ENCODE assay signal across 25 mouse cellular contexts in the genomic region with DNA sequence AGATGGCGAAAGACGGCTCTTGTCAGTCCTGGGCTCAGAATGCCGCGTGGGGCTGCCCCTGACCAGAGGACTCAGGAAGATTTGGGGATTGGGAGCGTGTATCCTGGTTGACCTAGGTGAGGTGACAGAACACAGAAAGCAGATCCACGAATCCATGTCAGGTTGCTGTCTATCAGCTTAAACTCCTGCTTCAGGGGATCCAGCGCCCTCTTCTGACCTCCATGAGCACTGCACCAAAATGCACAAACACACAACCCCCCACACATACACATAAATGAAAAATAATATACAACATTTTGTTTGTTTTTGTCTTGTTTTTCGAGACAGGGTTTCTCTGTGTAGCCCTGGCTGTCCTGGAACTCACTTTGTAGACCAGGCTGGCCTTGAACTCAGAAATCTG. TPM values are rescaled to one million over a fixed set of nuclear protein-coding genes. Genes with fewer than 3 reads are reported as not detected.
DNase-seq lines count a peak whose midpoint lies in the region; ATAC-seq and TF ChIP-seq lines count a peak whose summit lies in the region.
"Had no signal": no experiment of that assay in that cellular context is flagged by ENCODE, and none has a peak within 500 bp of the region (broad histone marks: within the 10 kb centered on the region; RNA-seq: fewer than 3 reads in every experiment).

No protein-coding gene starts in this region.

- 81% methylated on average over 8 of the region's 8 CpGs for WGBS in hindbrain, postnatal 0 days
- WGBS in hindbrain, embryonic 10.5 days: 79% methylated on average over 8 of the region's 8 CpGs
- 76% methylated on average over 8 of the region's 8 CpGs for WGBS in midbrain, postnatal 0 days
- WGBS in midbrain, embryonic 16.5 days: 82% methylated on average over 8 of the region's 8 CpGs

- DNase-seq in hindbrain, postnatal 0 days (ENCODE audit: low spot score): no peak
- DNase-seq in hindbrain, embryonic 10.5 days (ENCODE audit: low spot score): no peak
- no peak for DNase-seq in midbrain, postnatal 0 days (ENCODE audit: low spot score)
- peak; percentile 76 for DNase-seq in R1 (ENCODE audit: low read depth, low spot score)
- no peak for DNase-seq in cerebellum, postnatal 10 days
- DNase-seq: B cell, adult 2 months; cerebellum, adult 18-20 months; heart, adult 11 months; kidney, adult 11 months; kidney, postnatal 36 days; liver had no signal

- H3K4me2 ChIP-seq in hindbrain, postnatal 0 days (ENCODE audit: low read depth, low read length): no peak overlapping the region
- H3K4me2 ChIP-seq in midbrain, postnatal 0 days (ENCODE audit: low read depth, low read length, poor library complexity, severe bottlenecking): no peak overlapping the region
- H3K4me2 ChIP-seq in midbrain, embryonic 16.5 days (ENCODE audit: low read length): no peak overlapping the region
- H3K4me2 ChIP-seq: embryonic facial prominence, embryonic 12.5 days; heart, embryonic 15.5 days; lung, embryonic 15.5 days had no signal

- H3K9ac ChIP-seq in hindbrain, postnatal 0 days (replicated peaks; ENCODE audit: low read length): no peak overlapping the region
- H3K9ac ChIP-seq in midbrain, postnatal 0 days (replicated peaks; ENCODE audit: low read length, poor library complexity, severe bottlenecking): no peak overlapping the region
- H3K9ac ChIP-seq in midbrain, embryonic 16.5 days (ENCODE audit: low read depth, low read length): no peak overlapping the region
- H3K9ac ChIP-seq: embryonic facial prominence, embryonic 12.5 days; heart, embryonic 15.5 days; lung, embryonic 15.5 days had no signal

- no peak for ATAC-seq in hindbrain, postnatal 0 days
- ATAC-seq in midbrain, postnatal 0 days (ENCODE audit: low FRiP score): no peak
- ATAC-seq in midbrain, embryonic 16.5 days: no peak
- no peak for ATAC-seq in frontal cortex, adult (ENCODE audit: low TSS enrichment)

- H3K27me3 ChIP-seq in hindbrain, postnatal 0 days (ENCODE audit: insufficient read depth, low read length): no peaks in the 10 kb centered on the region
- H3K27me3 ChIP-seq in hindbrain, embryonic 10.5 days (ENCODE audit: insufficient read depth, poor library complexity, severe bottlenecking): 0 out of 2 replicates have a peak, but pooled peaks cover 5% of the 10 kb centered on the region
- no peaks in the 10 kb centered on the region; the same call in 1 of the 2 replicates for H3K27me3 ChIP-seq in midbrain, postnatal 0 days (ENCODE audit: insufficient read depth, low read length)
- no peaks in the 10 kb centered on the region for H3K27me3 ChIP-seq in midbrain, embryonic 16.5 days (ENCODE audit: control insufficient read depth, insufficient read depth, low read depth, low read length)
- H3K27me3 ChIP-seq: embryonic facial prominence, embryonic 12.5 days; lung, embryonic 15.5 days had no signal

- no peaks in the 10 kb centered on the region for H3K9me3 ChIP-seq in hindbrain, postnatal 0 days (ENCODE audit: low read length)
- H3K9me3 ChIP-seq in hindbrain, embryonic 10.5 days: no peaks in the 10 kb centered on the region
- H3K9me3 ChIP-seq in midbrain, postnatal 0 days (ENCODE audit: low read length): no peaks in the 10 kb centered on the region
- H3K9me3 ChIP-seq in midbrain, embryonic 16.5 days (replicated peaks; ENCODE audit: control insufficient read depth, low read length, poor library complexity, severe bottlenecking): no peaks in the 10 kb centered on the region
- H3K9me3 ChIP-seq: embryonic facial prominence, embryonic 12.5 days; G1E; heart, embryonic 15.5 days; lung, embryonic 15.5 days had no signal

- no peak overlapping the region for H3K4me3 ChIP-seq in hindbrain, postnatal 0 days (ENCODE audit: low read length)
- no peak overlapping the region for H3K4me3 ChIP-seq in hindbrain, embryonic 10.5 days
- H3K4me3 ChIP-seq in midbrain, postnatal 0 days (ENCODE audit: low read depth, low read length): no peak overlapping the region
- H3K4me3 ChIP-seq in midbrain, embryonic 16.5 days (ENCODE audit: low read depth, low read length): no peak overlapping the region
- H3K4me3 ChIP-seq: embryonic facial prominence, embryonic 12.5 days; heart, embryonic 15.5 days; lung, embryonic 15.5 days had no signal

- TF ChIP-seq CTCF in hindbrain, postnatal 0 days (IDR thresholded peaks at IDR 0.05; ENCODE audit: low read depth): peak; percentile 23; the same call in 1 of the 2 replicates
- TF ChIP-seq CTCF in midbrain, postnatal 0 days (IDR thresholded peaks at IDR 0.05): peak; percentile 33

- no peak overlapping the region for H3K27ac ChIP-seq in hindbrain, postnatal 0 days
- H3K27ac ChIP-seq in hindbrain, embryonic 10.5 days: no peak overlapping the region
- H3K27ac ChIP-seq in midbrain, postnatal 0 days (ENCODE audit: low read depth, low read length): no peak overlapping the region
- no peak overlapping the region for H3K27ac ChIP-seq in midbrain, embryonic 16.5 days (ENCODE audit: low read length)
- H3K27ac ChIP-seq: embryonic facial prominence, embryonic 12.5 days; heart, embryonic 15.5 days; lung, embryonic 15.5 days had no signal

- no peaks in the 10 kb centered on the region for H3K4me1 ChIP-seq in hindbrain, postnatal 0 days (ENCODE audit: insufficient read depth, low read length)
- H3K4me1 ChIP-seq in hindbrain, embryonic 10.5 days (replicated peaks): peaks cover 25% of the 10 kb centered on the region
- no peaks in the 10 kb centered on the region for H3K4me1 ChIP-seq in midbrain, postnatal 0 days (ENCODE audit: insufficient read depth, low read length)
- H3K4me1 ChIP-seq in midbrain, embryonic 16.5 days (ENCODE audit: control insufficient read depth, insufficient read depth, low read length): no peaks in the 10 kb centered on the region

- no peaks in the 10 kb centered on the region for H3K36me3 ChIP-seq in hindbrain, postnatal 0 days (ENCODE audit: insufficient read depth, low read length)
- H3K36me3 ChIP-seq in hindbrain, embryonic 10.5 days: no peaks in the 10 kb centered on the region
- H3K36me3 ChIP-seq in midbrain, postnatal 0 days (ENCODE audit: insufficient read depth, low read length): no peaks in the 10 kb centered on the region
- no peaks in the 10 kb centered on the region for H3K36me3 ChIP-seq in midbrain, embryonic 16.5 days (ENCODE audit: control insufficient read depth, insufficient read depth, low read length)
- H3K36me3 ChIP-seq: embryonic facial prominence, embryonic 12.5 days; heart, embryonic 15.5 days; lung, embryonic 15.5 days had no signal

RNA-seq across cellular contexts. Expression of gene Srp9, which starts 13.6 kb away (rescaled TPM):
- total RNA-seq in hindbrain, postnatal 0 days (2014; rRNA removed): 61.4 and 63.9 TPM in 2 replicates
- polyA plus RNA-seq in hindbrain, postnatal 0 days (2015; fragmentation: Nextera tagmentation; extraction: Ambion mirVana): 168 and 179 TPM in 2 replicates
- polyA plus RNA-seq in hindbrain, embryonic 10.5 days (2016; fragmentation: Nextera tagmentation; extraction: Ambion mirVana): 167 and 168 TPM in 2 replicates
- total RNA-seq in midbrain, postnatal 0 days (2014; rRNA removed): 70.5 and 76.1 TPM in 2 replicates
- polyA plus RNA-seq in midbrain, postnatal 0 days (2015; fragmentation: Nextera tagmentation; extraction: Ambion mirVana): 169 and 173 TPM in 2 replicates
- 132 and 139 TPM in 2 replicates for polyA plus RNA-seq in midbrain, embryonic 16.5 days (2015; fragmentation: Nextera tagmentation; extraction: Ambion mirVana)

RNA-seq across cellular contexts. Expression of gene Vmn1r1, which starts 26.1 kb away (rescaled TPM):
- not detected in 2 replicates for total RNA-seq in hindbrain, postnatal 0 days (2014; rRNA removed)
- polyA plus RNA-seq in hindbrain, postnatal 0 days (2015; fragmentation: Nextera tagmentation; extraction: Ambion mirVana): not detected in 2 replicates
- polyA plus RNA-seq in hindbrain, embryonic 10.5 days (2016; fragmentation: Nextera tagmentation; extraction: Ambion mirVana): not detected in 2 replicates
- total RNA-seq in midbrain, postnatal 0 days (2014; rRNA removed): not detected in 2 replicates
- not detected in 2 replicates for polyA plus RNA-seq in midbrain, postnatal 0 days (2015; fragmentation: Nextera tagmentation; extraction: Ambion mirVana)
- polyA plus RNA-seq in midbrain, embryonic 16.5 days (2015; fragmentation: Nextera tagmentation; extraction: Ambion mirVana): not detected in 2 replicates
- total RNA-seq: adrenal gland, postnatal 14 days; gastrocnemius, adult 8-10 months; hematopoietic stem cell, adult 5-6 weeks; layer of hippocampus, postnatal 25 days; left cerebral cortex, postnatal 25 days; megakaryocyte-erythroid progenitor cell, adult 5-6 weeks; monocyte, adult 5-6 weeks; neutrophil, adult 5-6 weeks had no signal
- polyA plus RNA-seq: embryonic facial prominence, embryonic 12.5 days; G1E; heart, embryonic 15.5 days; lung, embryonic 15.5 days had no signal
